Mouse (Mus musculus): ENCODE results near the gene Mindy4. TPM values are rescaled to one million over a fixed set of nuclear protein-coding genes. Genes with fewer than 3 reads are reported as not detected.

Mindy4 gene
- polyA plus RNA-seq, 2 experiments from 2014 or later, result 0.19 TPM; not detected in 1

GRCm38 (mm10) chr6:55210423-55211365 is 7.5 kb downstream of the Mindy4 start:
- no peak for ATAC-seq

- no peak for ATAC-seq
Measured at GRCm38 (mm10) chr6:55214541-55214940, 11.4 kb downstream of the Mindy4 start.

- ATAC-seq, result no peak
Measured at GRCm38 (mm10) chr6:55218232-55218631, 15.0 kb downstream of the Mindy4 start.

DNA sequence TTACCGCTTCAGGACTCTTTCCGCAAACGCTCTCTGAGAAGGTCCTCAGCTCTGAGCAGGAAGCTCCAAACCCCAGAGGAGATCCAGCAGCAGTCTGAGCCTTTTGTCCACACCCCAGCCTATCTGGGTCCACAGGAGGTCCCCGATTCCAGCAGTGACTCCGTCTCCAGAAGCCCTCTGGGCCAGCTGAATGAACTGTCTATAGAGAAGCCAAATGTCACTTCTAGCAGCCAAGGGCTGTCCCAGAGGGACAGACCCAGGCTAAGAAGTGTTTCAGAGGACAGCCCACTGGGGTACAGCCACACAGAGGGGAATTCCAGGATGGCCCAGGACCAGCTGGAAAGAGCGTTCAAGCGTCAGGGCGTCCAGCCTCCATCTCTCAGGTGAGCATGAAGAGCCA is 20.8 kb downstream of the Mindy4 start:
- ATAC-seq, result no peak

GRCm38 (mm10) chr6:55230048-55230447 is 26.9 kb downstream of the Mindy4 start:
- no peak for ATAC-seq

DNA sequence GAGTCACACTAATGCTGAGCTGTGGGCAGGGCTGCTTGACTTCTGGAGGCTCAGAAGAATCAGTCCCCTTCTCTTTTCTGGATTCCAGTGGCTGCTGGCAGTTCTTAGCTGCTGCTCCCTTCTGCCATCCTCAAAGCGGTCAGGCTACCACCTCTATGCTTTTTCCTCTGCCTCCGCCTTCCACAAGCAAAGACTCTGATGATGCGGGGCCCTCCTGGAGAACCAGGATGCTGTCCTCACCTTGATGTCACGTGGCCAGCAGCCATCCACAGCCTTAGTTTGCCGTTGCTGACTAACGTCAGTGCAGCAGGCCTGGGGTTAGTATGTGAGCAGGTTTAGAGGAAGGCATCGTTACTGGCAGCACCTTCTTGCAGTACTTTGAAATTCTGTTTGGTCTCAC is 28.9 kb downstream of the Mindy4 start:
- ATAC-seq, result no peak

- ATAC-seq, result no peak
Measured at GRCm38 (mm10) chr6:55232524-55233264, 29.5 kb downstream of the Mindy4 start.

DNA sequence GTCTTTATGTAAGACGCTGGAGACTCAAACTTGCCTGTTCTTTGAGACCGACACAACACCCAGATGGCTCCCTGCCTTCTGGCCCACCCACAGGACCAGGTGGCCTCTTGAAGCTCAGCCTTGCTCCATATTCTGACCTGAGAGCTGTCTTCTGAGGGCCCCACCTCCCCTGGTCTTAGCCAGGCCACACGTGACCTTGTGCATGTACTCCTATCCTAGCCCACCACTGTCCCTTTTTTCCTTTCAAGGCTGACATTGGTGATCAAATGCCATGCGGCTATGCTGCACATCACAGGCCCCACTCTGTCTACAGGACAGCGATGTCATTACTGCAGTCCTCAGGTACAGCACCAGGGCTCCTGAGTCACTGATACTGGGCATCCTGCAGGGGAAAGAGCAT is 30.1 kb downstream of the Mindy4 start:
- no peak for ATAC-seq

DNA sequence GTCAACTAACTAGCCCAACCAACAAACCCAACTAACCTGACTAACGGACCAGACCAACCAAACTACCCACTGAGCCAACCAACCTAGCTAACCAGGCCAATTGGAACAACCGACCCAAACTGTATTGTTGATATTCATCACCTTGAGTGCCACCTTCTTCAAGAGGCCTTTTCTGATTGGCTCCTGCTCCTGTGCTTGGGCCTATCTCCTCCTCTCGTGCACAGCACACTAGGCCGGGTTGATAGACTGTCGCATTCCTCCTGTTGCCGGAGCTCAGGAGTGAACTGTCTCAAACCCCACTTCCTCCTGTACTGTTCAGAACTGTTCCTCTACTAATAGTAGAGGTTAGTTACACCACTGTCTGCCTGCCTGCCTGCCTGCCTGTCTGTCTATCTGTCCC is 31.5 kb downstream of the Mindy4 start:
- no peak for ATAC-seq

DNA sequence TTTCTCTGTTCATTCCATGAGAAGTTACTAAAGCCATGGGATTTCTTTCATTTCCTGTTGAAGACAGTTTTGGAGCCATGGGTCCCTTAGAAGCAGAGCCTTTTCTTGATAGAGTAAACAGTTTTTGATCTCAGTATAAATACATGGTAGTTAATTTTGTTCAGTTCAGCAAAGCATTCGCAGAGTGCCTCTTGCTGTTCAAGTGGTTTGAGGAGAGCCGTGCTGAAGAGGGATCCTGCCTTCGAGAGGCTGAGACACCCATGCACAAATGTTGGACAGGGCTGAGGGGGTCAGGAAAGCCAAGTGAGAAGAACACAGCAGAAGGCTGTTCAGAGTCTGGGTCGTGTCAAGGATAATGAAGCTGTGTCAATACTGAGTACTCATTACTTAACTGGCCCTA is 32.5 kb downstream of the Mindy4 start:
- ATAC-seq, result no peak

GRCm38 (mm10) chr6:55239931-55240330 is 36.7 kb downstream of the Mindy4 start:
- ATAC-seq, result no peak

DNA sequence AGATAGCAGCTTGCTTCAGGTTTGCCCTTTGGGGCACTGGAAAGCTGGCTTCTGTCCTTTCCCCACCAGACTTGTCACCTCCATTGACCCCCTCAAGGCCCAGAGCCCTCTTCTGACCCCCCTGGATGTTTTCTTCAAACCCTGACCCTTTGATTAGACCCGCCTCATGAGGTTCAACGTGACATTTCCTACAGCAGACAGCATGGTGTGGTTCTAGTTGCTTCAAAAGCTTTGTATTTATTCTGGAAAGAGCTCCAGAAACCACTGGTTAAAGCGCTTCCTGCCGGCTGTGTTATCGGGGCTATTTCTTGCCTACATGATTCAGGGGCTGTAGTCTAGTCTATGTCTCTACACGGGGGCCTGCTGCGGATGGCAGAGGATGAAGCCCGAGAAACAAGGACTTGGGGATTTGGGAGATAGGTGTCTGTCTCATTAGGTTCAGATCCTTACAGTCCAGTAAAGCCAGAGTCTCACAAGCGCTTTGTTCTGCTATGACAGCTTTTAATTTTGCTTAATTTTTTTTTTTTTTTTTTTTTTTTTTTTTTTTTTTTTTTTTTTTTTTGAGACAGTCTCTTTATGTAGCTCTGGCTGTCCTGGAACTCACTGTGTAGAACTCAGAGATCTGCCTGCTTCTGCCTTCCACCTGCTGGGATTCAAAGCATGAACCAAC is 37.5 kb downstream of the Mindy4 start:
- no peak for ATAC-seq

DNA sequence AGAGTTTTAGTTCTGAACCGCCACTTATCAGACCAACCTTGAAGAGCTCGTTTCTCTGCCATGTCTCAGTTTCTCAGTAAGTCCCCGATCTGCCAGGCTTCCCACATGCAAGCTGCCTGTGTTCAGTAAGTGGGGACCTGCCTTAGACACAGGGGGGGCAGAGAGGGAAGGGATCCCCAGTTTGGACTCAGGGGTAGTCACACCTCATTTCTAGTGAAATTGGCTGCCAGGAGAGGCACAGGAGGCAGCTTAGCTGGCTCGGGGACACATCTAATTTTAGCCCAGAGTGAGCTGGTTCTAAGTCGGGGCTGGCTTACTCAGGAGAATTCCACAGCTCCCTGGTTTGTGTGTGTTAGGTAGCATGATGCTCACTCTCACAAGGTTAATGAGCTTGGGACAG is 38.3 kb downstream of the Mindy4 start:
- ATAC-seq, result no peak

- no peak for ATAC-seq
Measured at GRCm38 (mm10) chr6:55245680-55246079, 42.5 kb downstream of the Mindy4 start.

DNA sequence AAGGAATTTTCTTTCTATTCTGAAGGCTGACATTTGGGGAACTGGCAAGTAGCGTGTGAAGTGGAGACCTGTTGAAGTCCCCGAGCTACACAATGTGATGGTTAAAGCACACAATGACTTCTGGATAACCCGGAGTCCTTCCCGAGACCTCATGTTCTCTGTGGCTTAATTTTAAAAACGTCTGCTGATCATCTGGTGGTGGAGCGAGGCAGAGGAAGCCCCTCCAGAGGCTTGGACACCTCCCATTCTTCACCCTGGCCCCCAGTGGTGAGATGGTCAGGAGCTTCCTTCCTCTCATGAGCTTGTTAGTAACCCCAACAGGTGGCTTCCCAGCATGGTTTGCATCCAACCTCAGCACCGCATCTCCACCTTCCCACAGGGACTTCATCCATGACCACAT is 43.3 kb downstream of the Mindy4 start:
- no peak for ATAC-seq

GRCm38 (mm10) chr6:55246911-55247438 is 43.8 kb downstream of the Mindy4 start:
- no peak for ATAC-seq

DNA sequence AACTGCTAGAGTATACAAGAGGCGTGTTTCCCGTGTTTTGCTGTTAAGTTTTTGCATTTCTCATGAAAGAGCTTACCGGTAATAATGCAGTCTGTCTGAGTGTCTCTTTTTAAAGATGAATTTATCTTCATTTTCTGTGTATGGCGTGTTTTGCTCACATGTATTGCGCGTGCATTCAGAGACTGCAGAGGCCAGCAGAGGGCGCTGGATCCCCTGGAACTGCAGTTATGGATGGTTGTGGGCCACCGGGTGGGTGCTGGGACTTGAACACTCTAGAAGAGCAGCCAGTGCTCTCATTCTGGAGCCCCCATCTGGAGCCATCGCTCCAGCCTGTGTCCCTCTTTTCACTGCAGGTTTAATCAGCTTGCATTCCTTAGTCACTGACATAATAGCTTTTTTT is 46.1 kb downstream of the Mindy4 start:
- ATAC-seq, result no peak

- ATAC-seq, result no peak
Measured at GRCm38 (mm10) chr6:55250809-55251208, 47.6 kb downstream of the Mindy4 start.

- no peak for ATAC-seq
Measured at GRCm38 (mm10) chr6:55251596-55251995, 48.4 kb downstream of the Mindy4 start.

DNA sequence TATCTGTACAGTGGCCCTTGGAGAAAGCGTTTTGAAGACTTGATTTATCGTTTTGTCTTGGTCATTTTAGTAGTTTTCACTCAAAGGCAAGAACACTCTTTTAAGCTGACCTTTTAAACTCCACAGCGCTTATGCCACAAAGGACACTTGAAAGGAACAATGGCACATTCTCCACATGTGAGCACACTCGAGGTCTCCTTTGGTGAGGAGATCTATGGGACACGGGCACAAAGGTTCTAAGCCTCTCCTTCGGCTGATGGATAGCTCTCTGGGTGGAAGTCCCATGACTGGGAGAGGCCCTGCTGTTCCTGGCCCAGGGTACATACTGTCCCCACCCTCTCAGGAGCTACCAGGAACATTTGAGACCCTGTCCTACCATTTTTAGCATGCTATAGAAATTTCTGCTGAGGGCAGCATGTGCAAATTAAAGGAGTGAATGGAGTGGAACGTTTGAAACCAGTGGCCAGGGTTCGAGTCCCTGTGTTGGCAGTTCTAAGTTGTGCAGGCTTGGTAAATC is 49.6 kb downstream of the Mindy4 start:
- no peak for ATAC-seq

DNA sequence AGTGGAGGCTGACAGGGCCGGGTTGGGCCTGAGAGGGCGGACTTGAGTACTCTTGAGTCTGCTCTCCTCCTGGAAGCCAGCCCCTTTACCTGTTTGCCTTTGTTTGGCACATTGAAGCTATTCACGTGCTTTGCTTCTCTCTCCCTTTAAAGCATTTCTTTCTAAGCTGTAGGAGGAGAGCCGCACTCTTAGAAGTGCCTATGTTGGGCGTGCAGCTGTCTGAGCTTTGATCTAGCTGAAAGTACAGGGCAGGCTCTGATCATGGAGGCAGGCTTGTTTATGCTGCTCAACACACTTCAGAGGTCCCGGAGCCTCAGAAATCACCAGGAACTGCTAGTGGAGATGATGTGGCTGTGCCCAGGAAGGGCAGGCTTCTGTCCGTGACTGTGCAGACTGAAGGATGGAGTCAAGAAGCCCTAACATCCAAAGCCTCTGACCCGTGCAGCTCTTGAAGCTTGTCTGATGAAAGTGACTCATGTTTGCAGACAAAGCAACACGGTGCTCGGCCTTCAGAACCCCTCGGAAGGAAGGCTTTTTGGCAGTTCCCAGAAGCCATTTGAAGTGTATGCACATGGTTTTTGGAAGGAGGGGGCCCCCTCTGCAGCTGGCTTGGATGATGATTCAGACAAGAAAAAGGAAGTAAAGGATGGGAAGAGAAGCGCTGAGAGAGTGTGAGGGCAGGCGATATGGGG is 53.5 kb downstream of the Mindy4 start:
- no peak for ATAC-seq

DNA sequence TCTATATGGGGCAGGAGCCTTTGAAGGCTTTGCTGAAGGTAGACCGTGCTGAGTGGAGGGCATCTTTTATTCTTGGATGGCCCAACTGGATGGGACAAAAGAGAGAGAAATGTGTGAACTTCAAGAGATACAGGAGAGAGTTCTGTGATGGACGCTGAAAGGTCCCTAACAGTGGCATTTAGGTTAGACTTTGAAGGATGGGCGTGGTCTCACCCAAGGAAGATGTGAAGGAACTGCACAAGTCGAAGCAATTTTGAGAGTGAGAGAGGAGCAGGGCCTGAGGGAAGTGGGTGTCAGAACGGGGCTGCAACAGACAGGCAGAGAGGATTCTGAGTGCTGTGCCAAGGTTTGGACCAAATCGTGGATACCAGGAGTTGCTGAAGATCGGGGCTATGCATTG is 54.1 kb downstream of the Mindy4 start:
- no peak for ATAC-seq

Measured in activated CD4-positive, CD25-positive, alpha-beta regulatory T cell, adult 4 months (primary cell).